Mouse (Mus musculus) fat pad, adult 2 months (tissue): Measurements from ENCODE around the gene Gm21836.
"Not testable (repeated sequence)": the region's sequence is repeated elsewhere in the genome, so short reads cannot be mapped to it uniquely, and the experiment has no call there.

Source experiments
- DNase-seq: peaks from one replicate; pipeline ENCODE4 v3.0.0-alpha.2; 2011; ENCODE audit warnings: low read depth, low spot score; ENCODE audit errors: extremely low read depth

Gm21836 gene

GRCm38 (mm10) chr9:124493693-124494092 lies at the start of gene Gm21836:
Gene Gm21836 (minus strand): TSS chr9:124493793.
- not testable (repeated sequence) for DNase-seq

GRCm38 (mm10) chr9:124480361-124480980 lies 13.1 kb downstream of the Gm21836 start:
- peak; percentile 62 for DNase-seq

- no peak for DNase-seq
Measured at GRCm38 (mm10) chr9:124478081-124478480, 15.5 kb downstream of the Gm21836 start.

GRCm38 (mm10) chr9:124476096-124476902 lies 17.3 kb downstream of the Gm21836 start, which contains the start of gene Ppp2r3d:
Gene Ppp2r3d (minus strand): TSS chr9:124476898.
- no peak for DNase-seq

- DNase-seq: no peak
Measured at GRCm38 (mm10) chr9:124475689-124476088, 17.9 kb downstream of the Gm21836 start.

GRCm38 (mm10) chr9:124456572-124456971 lies 37.0 kb downstream of the Gm21836 start:
- DNase-seq: no peak
